Mouse (Mus musculus) kidney, embryonic 14.5 days (tissue): ENCODE measurements at regions not wholly inside any gene's neighbourhood (a gene's known extent, or its start where the extent isn't known, plus 50 kb on each side); places are given as distances from the start of the nearest gene placed in this dataset.

Experiments
- ATAC-seq: fragments of 200-750 bp; cut with Nextera tagmentation; 2 replicates; pipeline ENCODE4 v1.8.0; 2017; ENCODE audit warnings: moderate number of reproducible peaks, mild to moderate bottlenecking, moderate TSS enrichment, moderate library complexity; ENCODE audit not compliant: low FRiP score, low TSS enrichment
- H3K27ac ChIP-seq: fragments of 300-500 bp; sonication (generic); 2 replicates; pipeline ENCODE4 v1.5.1; 2014; ENCODE audit warnings: low read depth, mild to moderate bottlenecking, low read length, moderate library complexity, mixed read lengths
- H3K27me3 ChIP-seq: fragments of 300-500 bp; sonication (generic); 2 replicates; pipeline ENCODE4 v1.6.1; 2014; ENCODE audit warnings: mild to moderate bottlenecking, low read length; ENCODE audit not compliant: control insufficient read depth, insufficient read depth
- H3K36me3 ChIP-seq: fragments of 300-500 bp; sonication (generic); 2 replicates; pipeline ENCODE4 v1.6.1; 2014; ENCODE audit warnings: low read length, mixed read lengths; ENCODE audit not compliant: control insufficient read depth, insufficient read depth
- H3K4me1 ChIP-seq: fragments of 300-500 bp; sonication (generic); 2 replicates; pipeline ENCODE4 v1.6.1; 2014; ENCODE audit warnings: low read length, mixed read lengths; ENCODE audit not compliant: control insufficient read depth, insufficient read depth
- H3K4me2 ChIP-seq: fragments of 300-500 bp; sonication (generic); replicated peaks from 2 replicates; pipeline ENCODE4 v1.6.1; 2014; ENCODE audit warnings: low read depth, mild to moderate bottlenecking, low read length
- H3K4me3 ChIP-seq: fragments of 300-500 bp; sonication (generic); 2 replicates; pipeline ENCODE4 v1.5.1; 2014; ENCODE audit warnings: mild to moderate bottlenecking, low read length
- H3K9ac ChIP-seq: fragments of 300-500 bp; sonication (generic); 2 replicates; pipeline ENCODE4 v1.6.1; 2014; ENCODE audit warnings: low read depth, mild to moderate bottlenecking, low read length, moderate library complexity
- H3K9me3 ChIP-seq: fragments of 300-500 bp; sonication (generic); 2 replicates; pipeline ENCODE4 v1.6.1; 2016; ENCODE audit warnings: low read length; ENCODE audit not compliant: control insufficient read depth
- WGBS: fragments of 180-500 bp; shearing (Covaris S2); extraction: QIAGEN DNeasy Blood & Tissue Kit; methylation state at CpG from one replicate; pipeline ENCODE4 v1.1.7; 2014; 5-methylcytosine and 5-hydroxymethylcytosine counted together

DNA sequence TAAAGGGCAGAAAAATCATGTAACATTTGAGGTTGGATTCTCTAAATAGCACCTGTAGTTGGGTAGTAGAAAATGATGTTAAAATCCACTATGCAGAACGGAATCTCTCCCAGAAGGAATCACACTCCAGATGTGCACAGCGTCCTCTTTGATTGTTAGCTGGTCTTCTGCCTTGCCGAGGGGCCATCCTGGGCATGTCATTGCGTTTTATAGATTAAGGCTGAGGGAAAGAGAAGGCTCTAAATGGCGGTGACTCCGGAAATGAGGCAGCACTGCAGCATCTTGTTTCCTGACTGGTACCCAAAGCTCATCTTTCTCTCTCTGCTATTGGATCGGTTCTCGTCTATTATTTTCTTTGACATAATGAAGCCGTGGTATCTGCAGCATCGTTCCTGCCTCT is 237.5 kb downstream of the Ttll7 start:
- Histone ChIP-seq H3K4me2 (no peak overlapping the region), H3K27me3 (no peaks in the 10 kb centered on the region), H3K27ac (no peak overlapping the region), H3K9ac (no peak overlapping the region), H3K4me1 (no peaks in the 10 kb centered on the region), H3K4me3 (no peak overlapping the region), H3K9me3 (no peaks in the 10 kb centered on the region), H3K36me3 (no peaks in the 10 kb centered on the region)
- ATAC-seq, result no peak
- 68% methylated on average over 10 of the region's 10 CpGs for WGBS

DNA sequence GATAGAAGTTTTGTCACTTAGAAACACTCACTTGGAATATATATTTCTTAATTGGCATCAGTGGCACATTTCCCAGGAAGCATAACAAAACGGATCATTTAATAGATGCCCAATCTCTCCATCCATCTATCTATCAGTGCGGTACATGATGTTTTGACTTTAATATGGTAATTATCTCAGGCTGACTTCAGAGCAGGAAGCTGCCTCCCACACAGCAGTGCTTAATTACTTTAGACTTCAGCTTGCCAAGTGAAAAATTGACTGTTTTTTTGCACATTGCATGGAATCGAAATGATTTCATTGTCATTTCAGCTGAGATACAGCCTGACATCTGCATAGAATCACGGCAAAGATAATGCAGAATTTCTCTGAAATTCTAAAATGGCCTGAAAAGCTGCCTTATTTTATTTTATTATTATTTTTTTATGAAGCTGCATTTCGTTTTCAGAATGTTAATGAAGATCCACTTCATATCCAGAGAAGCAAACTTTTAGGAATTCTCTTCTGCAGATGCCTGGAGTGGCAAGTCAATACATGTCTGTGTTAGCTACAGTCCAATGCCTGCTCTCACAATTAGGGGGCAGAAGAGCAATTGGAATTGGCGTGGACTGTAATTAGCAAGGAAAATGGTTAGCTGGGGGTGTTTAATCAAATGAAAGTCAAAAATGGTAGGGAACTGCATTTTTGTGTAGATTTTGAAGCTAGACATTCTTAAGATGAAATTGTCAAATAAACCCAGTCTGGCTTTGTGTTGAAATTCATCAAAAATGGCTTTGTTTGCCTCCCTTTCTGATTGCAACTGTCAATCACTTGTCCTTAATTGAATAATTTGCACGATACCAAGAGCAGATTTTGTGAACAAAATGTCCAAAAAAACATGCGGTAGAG is 240.3 kb downstream of the Ttll7 start:
- H3K27me3 ChIP-seq, result no peaks in the 10 kb centered on the region
- no peaks in the 10 kb centered on the region for H3K36me3 ChIP-seq
- H3K9me3 ChIP-seq, result no peaks in the 10 kb centered on the region
- WGBS, result 58% methylated on average over 8 of the region's 8 CpGs
- no peak overlapping the region for H3K9ac ChIP-seq
- no peak for ATAC-seq
- H3K4me2 ChIP-seq, result no peak overlapping the region
- H3K27ac ChIP-seq, result no peak overlapping the region
- H3K4me3 ChIP-seq, result no peak overlapping the region
- H3K4me1 ChIP-seq, result no peaks in the 10 kb centered on the region

DNA sequence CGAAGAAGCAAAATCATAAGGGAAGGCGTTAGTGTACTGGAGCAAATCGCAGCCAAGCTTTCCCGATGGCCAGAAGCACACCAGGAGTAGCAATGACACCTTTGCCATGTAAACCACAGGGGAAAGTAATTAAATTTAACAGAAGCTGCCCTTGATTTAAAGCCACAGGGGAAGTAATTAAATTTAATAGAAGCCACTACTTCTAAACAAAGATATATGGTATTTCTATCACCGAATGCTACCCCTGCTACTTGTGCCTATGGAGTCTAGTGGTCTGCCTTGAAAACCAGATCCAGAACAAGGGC is 240.9 kb downstream of the Ttll7 start:
- Histone ChIP-seq H3K9me3 (no peaks in the 10 kb centered on the region), H3K27ac (no peak overlapping the region), H3K9ac (no peak overlapping the region), H3K4me1 (no peaks in the 10 kb centered on the region; the same call in 1 of the 2 replicates), H3K4me3 (no peak overlapping the region), H3K36me3 (no peaks in the 10 kb centered on the region), H3K4me2 (no peak overlapping the region), H3K27me3 (no peaks in the 10 kb centered on the region)
- 56% methylated on average over 5 of the region's 5 CpGs for WGBS
- no peak for ATAC-seq

DNA sequence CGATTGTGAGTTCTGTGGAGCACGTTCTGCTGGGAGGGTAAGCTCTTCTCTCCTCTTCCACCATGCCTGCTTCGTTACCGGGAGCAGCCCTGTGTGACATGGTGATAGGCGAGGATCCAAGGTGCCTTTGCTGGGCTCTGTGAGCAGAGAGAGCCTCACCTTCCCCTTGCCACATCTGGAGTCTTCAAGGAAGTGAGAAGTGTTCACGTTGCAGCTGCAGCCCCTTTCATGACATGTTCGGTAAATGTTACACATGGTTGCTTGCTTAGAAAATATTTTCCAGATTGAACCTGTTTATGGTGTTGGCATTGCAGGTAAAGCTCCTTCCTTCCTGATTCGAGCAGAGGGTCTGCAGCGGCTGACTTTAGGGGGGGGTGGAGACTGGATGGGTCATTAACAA is 244.0 kb downstream of the Ttll7 start:
- H3K4me2 ChIP-seq, result 0 out of 2 replicates have a peak overlapping the region, but pooled peaks have one; percentile 10
- no peak overlapping the region for H3K4me3 ChIP-seq
- peaks cover 5% of the 10 kb centered on the region; the same call in 1 of the 2 replicates for H3K4me1 ChIP-seq
- H3K27me3 ChIP-seq, result no peaks in the 10 kb centered on the region
- peak overlapping the region; percentile 18; the same call in 1 of the 2 replicates for H3K9ac ChIP-seq
- no peaks in the 10 kb centered on the region for H3K9me3 ChIP-seq
- no peak overlapping the region for H3K27ac ChIP-seq
- no peak for ATAC-seq
- H3K36me3 ChIP-seq, result no peaks in the 10 kb centered on the region
- 46% methylated on average over 9 of the region's 9 CpGs for WGBS

DNA sequence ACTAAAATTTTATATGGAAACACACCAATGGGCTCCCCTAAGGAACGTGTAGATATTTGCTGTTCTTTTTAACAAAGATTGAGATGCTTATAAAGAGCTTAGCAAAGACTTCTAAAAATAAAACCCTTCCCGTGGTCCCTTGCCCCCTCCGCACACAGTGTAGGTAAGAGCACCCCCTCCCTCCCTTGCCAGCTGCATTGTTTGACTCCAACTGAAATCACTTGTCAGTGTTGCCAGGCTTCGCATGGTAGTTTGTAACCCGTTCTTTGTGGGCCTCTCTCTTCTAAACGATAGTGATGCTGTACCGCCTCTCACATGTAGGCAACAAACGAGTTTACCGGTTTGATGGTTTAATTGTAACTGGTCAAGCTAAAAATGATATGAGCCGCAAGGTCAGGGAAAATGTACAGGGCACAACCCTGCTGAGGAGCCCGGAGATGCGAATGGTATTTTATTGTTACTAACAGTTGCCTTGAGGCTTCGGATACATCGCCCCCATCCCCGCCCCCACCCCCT is 246.0 kb downstream of the Ttll7 start:
- Histone ChIP-seq H3K9ac (0 out of 2 replicates have a peak overlapping the region, but pooled peaks have one; percentile 18), H3K27me3 (no peaks in the 10 kb centered on the region), H3K36me3 (no peaks in the 10 kb centered on the region), H3K4me2 (0 out of 2 replicates have a peak overlapping the region, but pooled peaks have one; percentile 19), H3K4me1 (peaks cover 5% of the 10 kb centered on the region; the same call in 1 of the 2 replicates), H3K27ac (no peak overlapping the region; the same call in 1 of the 2 replicates), H3K9me3 (no peaks in the 10 kb centered on the region), H3K4me3 (no peak overlapping the region)
- no peak for ATAC-seq
- WGBS, result 25% methylated on average over 15 of the region's 15 CpGs

DNA sequence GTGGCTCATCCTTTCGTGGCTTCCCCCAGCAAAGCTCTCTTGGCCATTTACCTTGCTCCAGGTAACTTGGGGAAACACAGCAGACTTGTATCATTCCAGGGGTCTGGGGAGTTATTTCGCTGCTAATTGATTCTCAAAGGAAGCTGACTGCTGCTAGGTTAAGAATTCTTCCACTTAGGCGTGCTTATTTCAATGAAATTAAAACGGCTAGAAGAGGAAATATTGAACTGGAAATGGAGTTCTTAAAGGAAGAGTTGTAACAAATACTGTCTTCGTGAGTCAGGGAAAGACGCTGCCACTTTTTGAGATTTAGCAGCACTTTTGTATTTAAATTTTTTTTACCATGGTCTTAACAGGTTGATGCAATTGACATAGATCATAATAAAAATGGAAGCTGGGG is 246.4 kb downstream of the Ttll7 start:
- Histone ChIP-seq H3K27ac (peak overlapping the region; percentile 1; the same call in 1 of the 2 replicates), H3K4me2 (no peak overlapping the region; the same call in 1 of the 2 replicates)

DNA sequence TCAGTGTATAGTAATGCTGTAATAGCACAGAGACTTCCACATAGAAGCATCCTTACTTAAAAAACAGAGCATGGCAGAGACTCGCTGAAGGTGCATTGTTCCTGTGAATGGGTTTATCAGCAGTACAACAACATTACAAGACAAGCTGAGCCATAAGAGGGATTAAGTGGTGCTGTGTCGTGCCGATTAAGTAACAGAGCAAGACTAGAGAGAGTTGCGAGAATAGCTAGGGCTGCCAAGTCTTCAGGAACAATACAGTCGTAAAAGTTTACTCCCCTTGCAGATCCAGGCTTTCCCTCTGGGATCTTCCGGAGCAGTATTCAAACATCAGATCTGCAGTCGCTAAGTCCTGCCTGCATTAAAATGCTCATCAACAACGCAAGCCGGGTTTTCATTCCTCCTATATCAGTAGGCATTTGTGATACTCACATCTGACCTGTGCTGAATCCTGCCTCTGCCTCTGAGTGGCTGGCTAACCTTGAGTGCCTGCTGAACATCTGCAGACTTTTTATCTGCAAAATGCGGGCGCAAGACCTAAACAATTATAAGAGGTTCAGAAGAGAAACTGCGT is 247.1 kb downstream of the Ttll7 start:
- no peak for ATAC-seq
- peak overlapping the region; percentile 1; the same call in 1 of the 2 replicates for H3K27ac ChIP-seq
- H3K4me1 ChIP-seq, result peaks cover 5% of the 10 kb centered on the region; the same call in 1 of the 2 replicates
- H3K27me3 ChIP-seq, result no peaks in the 10 kb centered on the region
- no peak overlapping the region; the same call in 1 of the 2 replicates for H3K4me2 ChIP-seq
- H3K9ac ChIP-seq, result no peak overlapping the region
- no peak overlapping the region for H3K4me3 ChIP-seq
- no peaks in the 10 kb centered on the region for H3K9me3 ChIP-seq
- no peaks in the 10 kb centered on the region for H3K36me3 ChIP-seq
- 29% methylated on average over 12 of the region's 12 CpGs for WGBS

More for the DNA sequence above, 246.4 kb downstream of the Ttll7 start:
- Histone ChIP-seq H3K4me3 (no peak overlapping the region), H3K27me3 (no peaks in the 10 kb centered on the region), H3K36me3 (no peaks in the 10 kb centered on the region), H3K4me1 (peaks cover 5% of the 10 kb centered on the region; the same call in 1 of the 2 replicates), H3K9me3 (no peaks in the 10 kb centered on the region), H3K9ac (no peak overlapping the region)
- 38% methylated on average over 6 of the region's 6 CpGs for WGBS
- ATAC-seq, result no peak

DNA sequence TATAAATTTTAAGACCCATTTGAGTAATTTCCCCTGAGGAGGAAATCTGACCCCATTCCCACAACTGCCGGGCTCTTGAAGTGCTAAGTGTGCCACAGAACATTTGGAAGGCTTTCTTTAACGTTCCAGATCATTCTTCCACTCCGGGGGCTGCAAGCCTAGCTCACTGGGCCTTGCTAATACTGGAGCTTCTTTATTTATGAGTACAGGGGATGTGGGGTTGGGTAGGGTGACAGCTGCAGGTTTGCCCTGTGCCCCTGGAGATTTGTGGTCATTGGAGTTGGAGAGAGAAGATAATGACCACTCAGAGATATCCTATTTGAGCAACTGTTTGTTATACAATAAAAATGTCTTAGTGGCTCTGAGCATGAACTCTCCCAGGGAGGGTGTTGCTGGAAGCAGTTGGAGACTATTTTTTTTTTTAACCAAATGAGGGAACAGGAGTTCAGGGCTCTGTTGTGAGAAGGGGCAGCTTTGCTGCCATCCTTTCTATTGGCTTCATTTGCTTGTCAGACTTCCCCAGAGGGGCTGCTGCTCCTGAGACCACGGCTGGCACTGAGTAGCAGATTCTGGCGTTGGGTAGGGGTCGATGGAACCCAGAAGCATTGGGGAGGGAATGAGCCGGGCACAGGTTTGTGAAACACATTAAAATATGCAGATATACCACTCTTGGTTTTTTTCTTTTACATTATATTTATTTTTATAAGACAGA is 249.0 kb downstream of the Ttll7 start:
- Histone ChIP-seq H3K9me3 (no peaks in the 10 kb centered on the region), H3K4me3 (no peak overlapping the region), H3K4me2 (no peak overlapping the region), H3K27me3 (no peaks in the 10 kb centered on the region), H3K27ac (peak overlapping the region; percentile 74; the same call in 1 of the 2 replicates), H3K36me3 (no peaks in the 10 kb centered on the region), H3K9ac (no peak overlapping the region), H3K4me1 (peaks cover 5% of the 10 kb centered on the region; the same call in 1 of the 2 replicates)
- 23% methylated on average over 7 of the region's 7 CpGs for WGBS
- ATAC-seq, result peak; percentile 92
